Mouse (Mus musculus) thymus, adult 2 months (tissue): ENCODE data around the gene Klhl23.

Source experiments
- CTCF ChIP-seq: fragments of 200-500 bp; IDR thresholded peaks from 2 replicates; pipeline ENCODE4 v1.5.1; 2012; ENCODE audit warnings: mild to moderate bottlenecking, control low read depth, low read length, moderate library complexity, borderline replicate concordance; ENCODE audit not compliant: control insufficient read depth, poor library complexity, insufficient read depth; ENCODE audit errors: extremely low read depth
- POLR2A ChIP-seq: fragments of 200-500 bp; IDR thresholded peaks from 2 replicates; pipeline ENCODE4 v1.6.1; 2012; ENCODE audit warnings: mild to moderate bottlenecking, low read length, control low read depth, moderate library complexity; ENCODE audit not compliant: control insufficient read depth, poor library complexity, insufficient read depth; ENCODE audit errors: extremely low read depth

- no peak for TF ChIP-seq POLR2A
- no peak for TF ChIP-seq CTCF
Measured at GRCm38 (mm10) chr2:69838707-69839106, 17.0 kb downstream of the Klhl23 start.
